Mouse (Mus musculus): ENCODE measurements at regions not wholly inside any gene's neighbourhood (a gene's known extent, or its start where the extent isn't known, plus 50 kb on each side); places are given as distances from the start of the nearest gene placed in this dataset.

GRCm38 (mm10) chr2:21282505-21283200 is 77.1 kb downstream of the Thnsl1 start:
- no peak overlapping the region for H3ac ChIP-seq (ENCODE audit: control insufficient read depth, insufficient read length, low read depth)
- H3K36me3 ChIP-seq (ENCODE audit: control insufficient read depth, insufficient read depth): no peaks in the 10 kb centered on the region
- peaks cover 4% of the 10 kb centered on the region for H3K27me3 ChIP-seq (ENCODE audit: control insufficient read depth, insufficient read depth, insufficient read length)
- TF ChIP-seq MAX (IDR thresholded peaks at IDR 0.05) (no peak), CEBPB (IDR thresholded peaks at IDR 0.05; ENCODE audit: low read depth) (no peak), MYOD1 (IDR thresholded peaks at IDR 0.05; ENCODE audit: control insufficient read depth, insufficient read length, low read depth) (no peak), USF1 (IDR thresholded peaks at IDR 0.05; ENCODE audit: low read depth) (no peak), FOSL1 (IDR thresholded peaks at IDR 0.05; ENCODE audit: insufficient read depth, low read length, poor library complexity, severe bottlenecking) (no peak), CTCF (IDR thresholded peaks at IDR 0.05; ENCODE audit: control insufficient read depth, insufficient read depth, insufficient read length) (no peak), MYOG (IDR thresholded peaks at IDR 0.05; ENCODE audit: control insufficient read depth, extremely low read depth, insufficient read length) (no peak)
- H3K4me3 ChIP-seq (ENCODE audit: insufficient read depth, poor library complexity, severe bottlenecking): no peak overlapping the region
- H3K79me2 ChIP-seq (ENCODE audit: control insufficient read depth, insufficient read depth): no peaks in the 10 kb centered on the region
- no peaks in the 10 kb centered on the region for H3K79me3 ChIP-seq (ENCODE audit: low read depth)

GRCm38 (mm10) chr2:21284881-21285280 is 79.4 kb downstream of the Thnsl1 start:
- Histone ChIP-seq H3K79me2 (ENCODE audit: control insufficient read depth, insufficient read depth) (no peaks in the 10 kb centered on the region), H3K79me3 (ENCODE audit: low read depth) (no peaks in the 10 kb centered on the region), H3K36me3 (ENCODE audit: control insufficient read depth, insufficient read depth) (no peaks in the 10 kb centered on the region), H3K27me3 (ENCODE audit: control insufficient read depth, insufficient read depth, insufficient read length) (no peaks in the 10 kb centered on the region), H3ac (ENCODE audit: control insufficient read depth, insufficient read length, low read depth) (no peak overlapping the region), H3K4me3 (ENCODE audit: insufficient read depth, poor library complexity, severe bottlenecking) (no peak overlapping the region)
- TF ChIP-seq CEBPB (IDR thresholded peaks at IDR 0.05; ENCODE audit: low read depth) (no peak), MYOG (IDR thresholded peaks at IDR 0.05; ENCODE audit: control insufficient read depth, extremely low read depth, insufficient read length) (no peak), CTCF (IDR thresholded peaks at IDR 0.05; ENCODE audit: control insufficient read depth, insufficient read depth, insufficient read length) (no peak), MYOD1 (IDR thresholded peaks at IDR 0.05; ENCODE audit: control insufficient read depth, insufficient read length, low read depth) (no peak), FOSL1 (IDR thresholded peaks at IDR 0.05; ENCODE audit: insufficient read depth, low read length, poor library complexity, severe bottlenecking) (no peak), MAX (IDR thresholded peaks at IDR 0.05) (no peak), USF1 (IDR thresholded peaks at IDR 0.05; ENCODE audit: low read depth) (no peak)

GRCm38 (mm10) chr2:21287786-21288185 is 79.6 kb upstream of the Gpr158 start:
- no peak overlapping the region for H3ac ChIP-seq (ENCODE audit: control insufficient read depth, insufficient read length, low read depth)
- TF ChIP-seq CTCF (IDR thresholded peaks at IDR 0.05; ENCODE audit: control insufficient read depth, insufficient read depth, insufficient read length) (no peak), FOSL1 (IDR thresholded peaks at IDR 0.05; ENCODE audit: insufficient read depth, low read length, poor library complexity, severe bottlenecking) (no peak), MYOD1 (IDR thresholded peaks at IDR 0.05; ENCODE audit: control insufficient read depth, insufficient read length, low read depth) (no peak), CEBPB (IDR thresholded peaks at IDR 0.05; ENCODE audit: low read depth) (no peak), MAX (IDR thresholded peaks at IDR 0.05) (no peak), MYOG (IDR thresholded peaks at IDR 0.05; ENCODE audit: control insufficient read depth, extremely low read depth, insufficient read length) (no peak), USF1 (IDR thresholded peaks at IDR 0.05; ENCODE audit: low read depth) (no peak)
- H3K27me3 ChIP-seq (ENCODE audit: control insufficient read depth, insufficient read depth, insufficient read length): no peaks in the 10 kb centered on the region
- H3K4me3 ChIP-seq (ENCODE audit: insufficient read depth, poor library complexity, severe bottlenecking): no peak overlapping the region
- H3K79me2 ChIP-seq (ENCODE audit: control insufficient read depth, insufficient read depth): no peaks in the 10 kb centered on the region
- no peaks in the 10 kb centered on the region for H3K36me3 ChIP-seq (ENCODE audit: control insufficient read depth, insufficient read depth)
- no peaks in the 10 kb centered on the region for H3K79me3 ChIP-seq (ENCODE audit: low read depth)

GRCm38 (mm10) chr2:21292669-21293151 is 74.6 kb upstream of the Gpr158 start:
- H3K36me3 ChIP-seq (ENCODE audit: control insufficient read depth, insufficient read depth): no peaks in the 10 kb centered on the region
- no peak overlapping the region for H3K4me3 ChIP-seq (ENCODE audit: insufficient read depth, poor library complexity, severe bottlenecking)
- TF ChIP-seq USF1 (IDR thresholded peaks at IDR 0.05; ENCODE audit: low read depth) (no peak), FOSL1 (IDR thresholded peaks at IDR 0.05; ENCODE audit: insufficient read depth, low read length, poor library complexity, severe bottlenecking) (no peak), MAX (IDR thresholded peaks at IDR 0.05) (no peak), MYOG (IDR thresholded peaks at IDR 0.05; ENCODE audit: control insufficient read depth, extremely low read depth, insufficient read length) (no peak), CEBPB (IDR thresholded peaks at IDR 0.05; ENCODE audit: low read depth) (no peak), CTCF (IDR thresholded peaks at IDR 0.05; ENCODE audit: control insufficient read depth, insufficient read depth, insufficient read length) (no peak), MYOD1 (IDR thresholded peaks at IDR 0.05; ENCODE audit: control insufficient read depth, insufficient read length, low read depth) (no peak)
- H3K79me2 ChIP-seq (ENCODE audit: control insufficient read depth, insufficient read depth): no peaks in the 10 kb centered on the region
- no peaks in the 10 kb centered on the region for H3K27me3 ChIP-seq (ENCODE audit: control insufficient read depth, insufficient read depth, insufficient read length)
- H3K79me3 ChIP-seq (ENCODE audit: low read depth): no peaks in the 10 kb centered on the region
- H3ac ChIP-seq (ENCODE audit: control insufficient read depth, insufficient read length, low read depth): no peak overlapping the region

GRCm38 (mm10) chr2:21294002-21294401 is 73.3 kb upstream of the Gpr158 start:
- Histone ChIP-seq H3K79me3 (ENCODE audit: low read depth) (no peaks in the 10 kb centered on the region), H3K36me3 (ENCODE audit: control insufficient read depth, insufficient read depth) (no peaks in the 10 kb centered on the region), H3ac (ENCODE audit: control insufficient read depth, insufficient read length, low read depth) (no peak overlapping the region), H3K27me3 (ENCODE audit: control insufficient read depth, insufficient read depth, insufficient read length) (no peaks in the 10 kb centered on the region), H3K4me3 (ENCODE audit: insufficient read depth, poor library complexity, severe bottlenecking) (no peak overlapping the region), H3K79me2 (ENCODE audit: control insufficient read depth, insufficient read depth) (no peaks in the 10 kb centered on the region)
- TF ChIP-seq MYOD1 (IDR thresholded peaks at IDR 0.05; ENCODE audit: control insufficient read depth, insufficient read length, low read depth): peak; percentile 60
- no peak for TF ChIP-seq MAX (IDR thresholded peaks at IDR 0.05)
- no peak for TF ChIP-seq MYOG (IDR thresholded peaks at IDR 0.05; ENCODE audit: control insufficient read depth, extremely low read depth, insufficient read length)
